In genomic region chr17:47792098-47792863, GRCm38 (mm10) we compare ENCODE assay signal across 8 mouse cellular contexts. TPM values are rescaled to one million over a fixed set of nuclear protein-coding genes. Genes with fewer than 3 reads are reported as not detected.
DNase-seq lines count a peak whose midpoint lies in the region; ATAC-seq and TF ChIP-seq lines count a peak whose summit lies in the region.

No protein-coding gene starts in this region.

- no peak for ATAC-seq in heart, embryonic 11.5 days (replicated peaks; ENCODE audit: insufficient number of reproducible peaks, low FRiP score, low TSS enrichment)
- peak; percentile 60; the same call in 1 of the 2 replicates for ATAC-seq in limb, embryonic 13.5 days (ENCODE audit: low FRiP score, low read depth)
- peak; percentile 67 for ATAC-seq in midbrain, postnatal 0 days (ENCODE audit: low FRiP score)

- peaks cover 33% of the 10 kb centered on the region for H3K4me1 ChIP-seq in heart, embryonic 11.5 days (ENCODE audit: control insufficient read depth, insufficient read depth, low read length)
- H3K4me1 ChIP-seq in limb, embryonic 13.5 days: peaks cover 54% of the 10 kb centered on the region
- H3K4me1 ChIP-seq in midbrain, postnatal 0 days (ENCODE audit: insufficient read depth, low read length): no peaks in the 10 kb centered on the region

- peaks cover 3% of the 10 kb centered on the region for H3K36me3 ChIP-seq in heart, embryonic 11.5 days (ENCODE audit: control insufficient read depth, insufficient read depth, low read length)
- H3K36me3 ChIP-seq in limb, embryonic 13.5 days: peaks cover 4% of the 10 kb centered on the region; the same call in 1 of the 2 replicates
- H3K36me3 ChIP-seq in midbrain, postnatal 0 days (ENCODE audit: insufficient read depth, low read length): no peaks in the 10 kb centered on the region

- no peaks in the 10 kb centered on the region for H3K9me3 ChIP-seq in heart, embryonic 11.5 days (replicated peaks; ENCODE audit: control insufficient read depth, low read length)
- no peaks in the 10 kb centered on the region for H3K9me3 ChIP-seq in limb, embryonic 13.5 days
- no peaks in the 10 kb centered on the region for H3K9me3 ChIP-seq in midbrain, postnatal 0 days (ENCODE audit: low read length)

- H3K9ac ChIP-seq in heart, embryonic 11.5 days (ENCODE audit: low read depth, low read length): no peak overlapping the region
- 0 out of 2 replicates have a peak overlapping the region, but pooled peaks have one; percentile 25 for H3K9ac ChIP-seq in limb, embryonic 13.5 days
- H3K9ac ChIP-seq in midbrain, postnatal 0 days (replicated peaks; ENCODE audit: low read length, poor library complexity, severe bottlenecking): no peak overlapping the region

- TF ChIP-seq CTCF in midbrain, postnatal 0 days (IDR thresholded peaks at IDR 0.05): peak; percentile 91

- H3K27ac ChIP-seq in heart, embryonic 11.5 days (ENCODE audit: low read depth, low read length): no peak overlapping the region
- no peak overlapping the region for H3K27ac ChIP-seq in limb, embryonic 13.5 days
- H3K27ac ChIP-seq in midbrain, postnatal 0 days (ENCODE audit: low read depth, low read length): no peak overlapping the region

- H3K27me3 ChIP-seq in heart, embryonic 11.5 days (ENCODE audit: control insufficient read depth, insufficient read depth, low read length): 0 out of 2 replicates have a peak, but pooled peaks cover 5% of the 10 kb centered on the region
- 0 out of 2 replicates have a peak, but pooled peaks cover 4% of the 10 kb centered on the region for H3K27me3 ChIP-seq in limb, embryonic 13.5 days
- H3K27me3 ChIP-seq in midbrain, postnatal 0 days (ENCODE audit: insufficient read depth, low read length): no peaks in the 10 kb centered on the region

- H3K4me3 ChIP-seq in heart, embryonic 11.5 days (ENCODE audit: low read depth, low read length): no peak overlapping the region
- H3K4me3 ChIP-seq in limb, embryonic 13.5 days: no peak overlapping the region
- no peak overlapping the region for H3K4me3 ChIP-seq in midbrain, postnatal 0 days (ENCODE audit: low read depth, low read length)

- 27% methylated on average over 15 of the region's 15 CpGs for WGBS in heart, embryonic 11.5 days (ENCODE audit: insufficient replicate concordance)
- 19% methylated on average over 15 of the region's 15 CpGs for WGBS in limb, embryonic 13.5 days
- WGBS in midbrain, postnatal 0 days: 22% methylated on average over 15 of the region's 15 CpGs

- DNase-seq in heart, adult 11 months: peak; percentile 97
- peak; percentile 55 for DNase-seq in c-Kit-positive CD71-positive TER-119-positive erythroid progenitor cells, embryonic 14.5 days (ENCODE audit: low spot score)
- DNase-seq in frontal cortex, postnatal 25 days (ENCODE audit: low spot score in 2 of 2): peak; percentile 39 to 46
- DNase-seq in hindlimb bud, embryonic 11.5 days (ENCODE audit: extremely low spot score, low read depth, low spot score): peak; percentile 60
- DNase-seq in midbrain, postnatal 0 days (ENCODE audit: low spot score): peak; percentile 85
- peak; percentile 49 to 59 for DNase-seq in spleen, postnatal 36 days (ENCODE audit: low spot score in 2 of 2)

- H3K4me2 ChIP-seq in heart, embryonic 11.5 days: no peak overlapping the region
- no peak overlapping the region for H3K4me2 ChIP-seq in limb, embryonic 13.5 days (replicated peaks)
- no peak overlapping the region for H3K4me2 ChIP-seq in midbrain, postnatal 0 days (ENCODE audit: low read depth, low read length, poor library complexity, severe bottlenecking)

RNA-seq across cellular contexts. Expression of gene Mdfi, which starts 42.2 kb away (rescaled TPM):
- 28.2 and 34.6 TPM in 2 replicates for polyA plus RNA-seq in heart, embryonic 11.5 days (2014; fragmentation: Nextera tagmentation; extraction: Ambion mirVana)
- 30.9 and 33.9 TPM in 2 replicates for polyA plus RNA-seq in limb, embryonic 13.5 days (2015; fragmentation: Nextera tagmentation; extraction: Ambion mirVana)
- 19.2 and 21.4 TPM in 2 replicates for total RNA-seq in midbrain, postnatal 0 days (2014; rRNA removed)
- polyA plus RNA-seq in midbrain, postnatal 0 days (2015; fragmentation: Nextera tagmentation; extraction: Ambion mirVana): 1.3 and 1.6 TPM in 2 replicates

RNA-seq across cellular contexts. Expression of gene Tfeb, which starts 55.5 kb away (rescaled TPM):
- 16.3 and 17.0 TPM in 2 replicates for polyA plus RNA-seq in heart, embryonic 11.5 days (2014; fragmentation: Nextera tagmentation; extraction: Ambion mirVana)
- 8.8 and 9.1 TPM in 2 replicates for polyA plus RNA-seq in limb, embryonic 13.5 days (2015; fragmentation: Nextera tagmentation; extraction: Ambion mirVana)
- 5.2 and 9.6 TPM in 2 replicates for total RNA-seq in midbrain, postnatal 0 days (2014; rRNA removed)
- polyA plus RNA-seq in midbrain, postnatal 0 days (2015; fragmentation: Nextera tagmentation; extraction: Ambion mirVana): 4.0 and 5.4 TPM in 2 replicates

Comparison
In these comparisons a context has a peak if more than half of its experiments do, and no peak if none do; other contexts are left out.
1. DNase-seq: peak in every context shown above with its lines; median percentile 97 in heart, adult 11 months; 85 in midbrain, postnatal 0 days; 60 in hindlimb bud, embryonic 11.5 days; 55 in c-Kit-positive CD71-positive TER-119-positive erythroid progenitor cells, embryonic 14.5 days; 54 in spleen, postnatal 36 days; 42 in frontal cortex, postnatal 25 days.
2. RNA of gene Mdfi, which starts 42.2 kb away (polyA plus RNA-seq): 28.2 to 34.6 TPM in heart, embryonic 11.5 days and 30.9 to 33.9 TPM in limb, embryonic 13.5 days; 1.3 to 1.6 TPM in midbrain, postnatal 0 days; every median in the first group is over 10 times any median in the second.